Mouse (Mus musculus): ENCODE data around the gene Ttk. TPM values are rescaled to one million over a fixed set of nuclear protein-coding genes. Genes with fewer than 3 reads are reported as not detected.

Ttk gene
- total RNA-seq (2012; rRNA removed) = 19.9 and 23.8 TPM in 2 replicates
- 37.2 and 39.6 TPM in 2 replicates for total RNA-seq (2014; rRNA removed)
- 26.6 and 26.7 TPM in 2 replicates for polyA plus RNA-seq (2012; ENCODE audit: insufficient read length, low read depth)

DNA sequence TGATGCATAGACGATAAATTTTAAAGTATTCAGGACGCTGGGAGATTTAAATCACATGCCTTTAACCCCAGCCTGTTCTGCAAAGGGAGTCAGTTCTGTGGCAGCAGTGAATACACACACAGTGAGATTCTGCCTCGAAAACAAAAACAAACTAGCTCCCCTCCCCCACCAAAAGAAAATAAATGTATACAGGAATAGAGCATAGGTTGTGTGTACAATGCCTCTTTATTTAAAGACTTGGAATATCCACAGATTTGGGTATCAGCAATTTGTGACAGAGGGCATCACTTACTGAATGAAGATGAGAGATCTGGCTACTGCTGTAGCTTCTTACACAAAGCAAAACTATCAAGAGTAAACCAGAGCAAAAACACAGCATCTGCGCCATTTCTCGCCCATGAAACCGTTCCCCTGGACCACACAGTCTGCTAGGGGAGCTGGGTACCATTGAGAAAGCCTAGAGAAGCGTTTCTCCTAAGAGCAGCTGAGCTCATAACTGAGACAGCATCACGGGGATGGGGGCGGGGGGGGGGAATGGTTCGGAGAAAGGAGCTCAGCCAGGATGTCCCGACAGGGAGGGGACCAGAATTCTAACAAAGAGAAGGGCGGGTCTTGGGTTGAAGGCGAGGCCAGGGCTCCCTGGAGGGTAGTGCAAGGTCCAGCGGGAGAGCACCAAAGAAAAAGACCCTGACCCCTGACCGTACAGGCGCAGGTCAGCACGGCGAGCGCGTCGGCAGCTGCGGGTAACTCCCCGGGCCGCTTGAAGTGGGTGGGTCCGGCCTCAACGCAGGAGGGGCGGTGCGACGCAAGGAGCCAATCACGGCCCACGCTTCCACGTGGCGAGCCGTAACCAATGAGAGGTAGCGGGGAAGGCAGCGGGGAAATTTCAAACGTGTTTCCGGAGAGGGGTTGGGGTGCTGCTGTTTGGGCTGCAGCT lies at the start of gene Ttk:
Gene Ttk (plus strand): TSS at position 879 of the 937 bp plus-strand sequence.
- peak; percentile 90 for DNase-seq (ENCODE audit: extremely low read depth)
- Histone ChIP-seq H3K4me2 (ENCODE audit: insufficient read depth, low read depth, poor library complexity, severe bottlenecking) (peak within 1 kb of the TSS; percentile 95), H3K9me3 (replicated peaks; ENCODE audit: low read length) (no peaks in the 10 kb centered on the region), H3K27ac (ENCODE audit: insufficient read depth, low read depth) (peak within 1 kb of the TSS; percentile 54; the same call in 1 of the 2 replicates), H3K27me3 (replicated peaks) (no peaks in the 10 kb centered on the region), H3K4me1 (ENCODE audit: control insufficient read depth in 1 of 2, insufficient read depth in 2 of 2) (peaks cover 6 to 44% of the 10 kb centered on the region in 2 experiments), H3K79me2 (replicated peaks; ENCODE audit: control insufficient read depth, extremely low read depth, insufficient read depth, poor library complexity, severe bottlenecking) (peaks cover 22% of the 10 kb centered on the region), H3K36me3 (replicated peaks in 1 of 2; ENCODE audit: control insufficient read depth in 1 of 2, insufficient read depth in 1 of 2, low read length in 1 of 2) (peaks cover 0 to 18% of the 10 kb centered on the region in 2 experiments), H3K4me3 (replicated peaks in 1 of 3; ENCODE audit: low read depth in 2 of 3, low read length in 2 of 3, poor library complexity in 1 of 3) (peak within 1 kb of the TSS; percentile 52 to 97 (median 95)), H3K9ac (ENCODE audit: insufficient read depth, low read depth) (peak within 1 kb of the TSS; percentile 90)
- in situ Hi-C loops (cut with MboI; ENCODE audit: low pct_ligation_motif_present, low pct_unique_long_range_greater_than_20kb, low sequenced_read_pairs) = no loop called here
- dilution Hi-C loops (cut with MboI; ENCODE audit: extremely low pct_ligation_motif_present, extremely low pct_unique_long_range_greater_than_20kb, low sequenced_read_pairs) = no loop called here
- TF ChIP-seq MXI1 (IDR thresholded peaks at IDR 0.05; ENCODE audit: low read depth, low read length) (peak; percentile 87), BHLHE40 (IDR thresholded peaks at IDR 0.05; ENCODE audit: low read depth, low read length) (no peak), NELFE (IDR thresholded peaks at IDR 0.05; ENCODE audit: low read depth, low read length) (peak; percentile 92), TCF12 (IDR thresholded peaks at IDR 0.05; ENCODE audit: low read depth, low read length) (peak; percentile 75), CHD1 (IDR thresholded peaks at IDR 0.05; ENCODE audit: low read depth, low read length) (peak; percentile 61; the same call in 1 of the 2 replicates), RAD21 (IDR thresholded peaks at IDR 0.05; ENCODE audit: low read depth, low read length) (no peak), SIN3A (IDR thresholded peaks at IDR 0.05; ENCODE audit: low read length) (peak; percentile 96), MAFK (IDR thresholded peaks at IDR 0.05; ENCODE audit: insufficient replicate concordance, low read length) (no peak), EP300 (IDR thresholded peaks at IDR 0.05; ENCODE audit: low read length) (no peak), ZKSCAN1 (IDR thresholded peaks at IDR 0.05; ENCODE audit: borderline replicate concordance, low read depth, low read length) (no peak), IRF4 (IDR thresholded peaks at IDR 0.05; ENCODE audit: low read depth, low read length) (peak; percentile 10; the same call in 1 of the 2 replicates), HCFC1 (IDR thresholded peaks at IDR 0.05; ENCODE audit: low read depth, low read length) (0 out of 2 replicates have a peak, but pooled peaks have one; percentile 52), POLR2AphosphoS2 (IDR thresholded peaks at IDR 0.05; ENCODE audit: low read depth, low read length) (peak; percentile 74; the same call in 1 of the 2 replicates), CTCF (conservative IDR thresholded peaks at IDR 0.05 in 1 of 2, IDR thresholded peaks at IDR 0.05 in 1 of 2; ENCODE audit: low read depth in 2 of 2, low read length in 2 of 2) (no peak), USF2 (conservative IDR thresholded peaks at IDR 0.05; ENCODE audit: low read depth, low read length) (peak; percentile 89), MYC (IDR thresholded peaks at IDR 0.05; ENCODE audit: low read depth, low read length) (no peak), E2F4 (IDR thresholded peaks at IDR 0.05; ENCODE audit: insufficient replicate concordance, low read depth, low read length) (peak; percentile 90; the same call in 1 of the 2 replicates), ELF1 (IDR thresholded peaks at IDR 0.05; ENCODE audit: low read depth, low read length) (peak; percentile 66), ETS1 (conservative IDR thresholded peaks at IDR 0.05; ENCODE audit: low read depth, low read length) (no peak; the same call in 1 of the 2 replicates), ZMIZ1 (IDR thresholded peaks at IDR 0.05; ENCODE audit: low read depth, low read length) (peak; percentile 79), ZNF384 (IDR thresholded peaks at IDR 0.05; ENCODE audit: low read depth, low read length) (no peak), POLR2A (IDR thresholded peaks at IDR 0.05; ENCODE audit: low read depth, low read length) (peak; percentile 89), GABPA (IDR thresholded peaks at IDR 0.05; ENCODE audit: insufficient replicate concordance, low read depth, low read length) (no peak), MEF2A (IDR thresholded peaks at IDR 0.05; ENCODE audit: borderline replicate concordance, low read depth, low read length) (no peak), NRF1 (IDR thresholded peaks at IDR 0.05; ENCODE audit: low read depth, low read length) (0 out of 2 replicates have a peak, but pooled peaks have one; percentile 50), TBP (conservative IDR thresholded peaks at IDR 0.05; ENCODE audit: low read depth, low read length) (peak; percentile 51), KAT2A (IDR thresholded peaks at IDR 0.05; ENCODE audit: insufficient replicate concordance, low read length) (0 out of 2 replicates have a peak, but pooled peaks have one; percentile 32), SMC3 (IDR thresholded peaks at IDR 0.05; ENCODE audit: low read depth, low read length) (no peak), UBTF (IDR thresholded peaks at IDR 0.05; ENCODE audit: low read depth, low read length) (no peak), USF1 (IDR thresholded peaks at IDR 0.05; ENCODE audit: low read depth, low read length) (peak; percentile 96), JUN (IDR thresholded peaks at IDR 0.05; ENCODE audit: insufficient read depth, low read depth, low read length) (no peak), CHD2 (IDR thresholded peaks at IDR 0.05; ENCODE audit: low read length) (peak; percentile 60; the same call in 1 of the 2 replicates), RCOR1 (conservative IDR thresholded peaks at IDR 0.05; ENCODE audit: low read depth, low read length) (no peak), PAX5 (IDR thresholded peaks at IDR 0.05; ENCODE audit: low read length) (no peak), ZC3H11A (IDR thresholded peaks at IDR 0.05; ENCODE audit: low read depth, low read length) (no peak), JUND (conservative IDR thresholded peaks at IDR 0.05; ENCODE audit: low read depth, low read length) (no peak), MAX (IDR thresholded peaks at IDR 0.05; ENCODE audit: low read length) (peak; percentile 92)

All from CH12.LX (cell line).